Mouse (Mus musculus): ENCODE measurements around the gene Atpif1. TPM values are rescaled to one million over a fixed set of nuclear protein-coding genes. Genes with fewer than 3 reads are reported as not detected.
A peak's percentile ranks its signal among the peaks of the same experiment; 100 is the strongest.
"Not testable (repeated sequence)": the region's sequence is repeated elsewhere in the genome, so short reads cannot be mapped to it uniquely, and the experiment has no call there.

The Atpif1 gene
- polyA plus RNA-seq (2016; fragmentation: Nextera tagmentation; extraction: Ambion mirVana) = 2,000 and 2,061 TPM in 2 replicates

- WGBS (ENCODE audit: insufficient replicate concordance) = under 1% methylated on average over 63 of the region's 63 CpGs
- peak within 1 kb of the TSS; percentile 88 for H3K4me2 ChIP-seq
Observed at GRCm38 (mm10) chr4:132532981-132533916, at the start of gene Atpif1. Atpif1 (minus strand) TSS chr4:132533659.

DNA sequence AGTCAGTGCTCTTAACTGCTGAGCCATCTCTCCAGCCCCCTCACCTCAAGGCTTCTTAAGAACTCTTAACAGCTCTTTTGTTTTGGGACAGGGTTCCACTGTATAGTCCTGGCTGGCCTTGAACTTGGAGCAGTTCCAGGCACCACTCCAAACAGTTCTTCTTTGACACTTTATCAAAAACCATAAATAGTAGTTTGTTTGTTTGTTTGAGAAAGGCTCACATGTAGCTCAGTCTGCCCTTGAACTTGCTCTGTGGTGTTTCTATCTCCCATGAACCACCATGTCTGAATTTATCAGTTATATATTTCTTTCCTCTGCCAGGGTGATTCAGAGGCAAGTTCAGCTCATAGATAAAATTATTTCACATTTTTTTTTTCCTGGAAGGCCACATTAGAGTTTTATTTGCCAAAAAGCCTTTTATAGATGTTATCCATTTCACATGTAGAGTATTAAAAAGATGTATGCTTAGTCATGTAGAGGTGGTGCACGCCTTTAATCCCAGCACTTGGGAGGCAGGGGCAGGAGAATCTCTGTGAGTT is 41.4 kb upstream of the Atpif1 start:
- Histone ChIP-seq H3K27me3 (replicated peaks) (no peaks in the 10 kb centered on the region), H3K27ac (no peak overlapping the region), H3K36me3 (no peaks in the 10 kb centered on the region), H3K4me2 (no peak overlapping the region), H3K4me3 (no peak overlapping the region), H3K9me3 (replicated peaks) (no peaks in the 10 kb centered on the region), H3K4me1 (peaks cover 15% of the 10 kb centered on the region), H3K9ac (no peak overlapping the region)
- ATAC-seq = no peak
- 68% methylated on average over 1 of the region's 1 CpGs for WGBS (ENCODE audit: insufficient replicate concordance)

More at GRCm38 (mm10) chr4:132532981-132533916, at the start of gene Atpif1:
- H3K27ac ChIP-seq = peak within 1 kb of the TSS; percentile 99
- H3K4me1 ChIP-seq = peaks cover 76% of the 10 kb centered on the region
- peak; percentile 76 for ATAC-seq
- no peaks in the 10 kb centered on the region for H3K9me3 ChIP-seq (replicated peaks)
- peak within 1 kb of the TSS; percentile 97 for H3K4me3 ChIP-seq
- H3K36me3 ChIP-seq = peaks cover 50% of the 10 kb centered on the region
- peak within 1 kb of the TSS; percentile 97 for H3K9ac ChIP-seq
- no peaks in the 10 kb centered on the region for H3K27me3 ChIP-seq (replicated peaks)

DNA sequence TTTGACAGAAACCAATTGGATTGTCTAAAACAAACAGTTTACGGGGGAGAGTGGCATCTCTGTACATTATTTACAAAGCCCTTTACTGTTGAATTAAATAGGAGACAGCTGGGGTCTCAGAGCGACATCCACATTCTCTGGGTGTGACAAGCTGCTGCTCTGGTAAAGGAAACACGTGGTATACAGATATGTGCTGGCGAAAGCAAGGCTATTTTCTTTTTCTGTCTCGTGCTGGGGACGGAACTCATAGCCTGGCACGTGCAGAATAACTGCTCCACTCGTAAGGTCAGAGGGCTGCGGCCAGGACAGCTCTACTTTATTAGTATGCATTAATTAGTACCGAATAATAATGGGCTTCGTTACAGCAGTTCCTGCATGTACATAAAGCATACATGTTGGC is 39.9 kb upstream of the Atpif1 start:
- no peak overlapping the region for H3K27ac ChIP-seq
- H3K9me3 ChIP-seq (replicated peaks) = peaks cover 3% of the 10 kb centered on the region; the same call in 1 of the 2 replicates
- no peak overlapping the region for H3K9ac ChIP-seq
- no peak for ATAC-seq
- no peak overlapping the region for H3K4me3 ChIP-seq
- no peaks in the 10 kb centered on the region for H3K36me3 ChIP-seq
- WGBS (ENCODE audit: insufficient replicate concordance) = 39% methylated on average over 11 of the region's 11 CpGs
- H3K4me1 ChIP-seq = peaks cover 15% of the 10 kb centered on the region
- no peak overlapping the region; the same call in 1 of the 2 replicates for H3K4me2 ChIP-seq
- H3K27me3 ChIP-seq (replicated peaks) = no peaks in the 10 kb centered on the region

DNA sequence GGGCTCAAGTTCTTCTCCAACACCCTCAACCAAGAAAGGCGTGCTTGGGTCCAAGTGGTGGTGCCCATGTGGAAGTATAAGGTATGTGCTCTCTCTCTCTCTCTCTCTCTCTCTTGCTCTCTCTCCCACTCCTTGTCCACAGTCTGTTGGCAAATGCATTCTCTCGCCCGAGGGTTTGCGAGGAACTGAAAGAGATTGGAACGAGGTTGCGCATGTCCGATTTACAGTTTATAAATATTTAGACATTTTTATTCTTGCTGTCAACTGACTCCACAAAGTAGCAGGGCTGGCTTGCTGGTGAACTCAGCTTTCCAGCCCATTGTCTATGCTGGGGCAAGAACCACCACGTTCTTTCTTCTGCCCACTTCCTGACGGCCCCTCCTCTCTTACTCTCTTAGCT is 37.7 kb upstream of the Atpif1 start:
- H3K36me3 ChIP-seq = no peaks in the 10 kb centered on the region
- no peak overlapping the region for H3K4me2 ChIP-seq
- peaks cover 15% of the 10 kb centered on the region for H3K4me1 ChIP-seq
- no peaks in the 10 kb centered on the region for H3K27me3 ChIP-seq (replicated peaks)
- H3K4me3 ChIP-seq = no peak overlapping the region
- no peak overlapping the region for H3K9ac ChIP-seq
- H3K9me3 ChIP-seq (replicated peaks) = peaks cover 3% of the 10 kb centered on the region; the same call in 1 of the 2 replicates
- ATAC-seq = no peak
- H3K27ac ChIP-seq = no peak overlapping the region
- 78% methylated on average over 9 of the region's 9 CpGs for WGBS (ENCODE audit: insufficient replicate concordance)

DNA sequence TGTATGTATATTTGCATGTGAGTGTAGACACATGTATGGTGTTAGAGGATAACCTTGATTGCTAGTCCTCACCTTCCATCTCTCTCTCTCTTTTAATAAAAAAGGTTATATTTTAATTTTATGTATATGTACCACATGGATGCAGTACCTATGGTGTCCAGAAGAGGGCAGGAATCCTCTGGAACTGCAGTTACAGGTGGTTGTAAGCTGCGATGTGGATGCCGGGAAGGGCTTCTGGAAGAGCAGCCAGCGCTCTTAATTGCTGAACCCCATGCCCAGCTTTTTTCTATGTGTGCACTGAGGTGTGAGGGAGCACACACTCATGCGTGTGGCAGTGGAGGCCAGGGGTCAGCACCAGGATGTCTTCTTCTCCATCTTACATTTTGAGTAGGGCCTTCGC is 35.7 kb upstream of the Atpif1 start:
- WGBS (ENCODE audit: insufficient replicate concordance) = 81% methylated on average over 5 of the region's 5 CpGs

GRCm38 (mm10) chr4:132567361-132567779 is 33.9 kb upstream of the Atpif1 start:
- H3K4me1 ChIP-seq = peaks cover 19% of the 10 kb centered on the region
- H3K9me3 ChIP-seq (replicated peaks) = peaks cover 3% of the 10 kb centered on the region; the same call in 1 of the 2 replicates
- no peak for ATAC-seq
- H3K36me3 ChIP-seq = no peaks in the 10 kb centered on the region
- 55% methylated on average over 9 of the region's 9 CpGs for WGBS (ENCODE audit: insufficient replicate concordance)
- H3K4me3 ChIP-seq = no peak overlapping the region
- H3K4me2 ChIP-seq = no peak overlapping the region
- H3K27me3 ChIP-seq (replicated peaks) = peaks cover 12% of the 10 kb centered on the region
- no peak overlapping the region for H3K9ac ChIP-seq
- H3K27ac ChIP-seq = no peak overlapping the region

More for the DNA sequence above, 35.7 kb upstream of the Atpif1 start:
- peaks cover 3% of the 10 kb centered on the region for H3K27me3 ChIP-seq (replicated peaks)
- H3K4me2 ChIP-seq = no peak overlapping the region
- no peaks in the 10 kb centered on the region for H3K36me3 ChIP-seq
- ATAC-seq = no peak
- peaks cover 3% of the 10 kb centered on the region; the same call in 1 of the 2 replicates for H3K9me3 ChIP-seq (replicated peaks)
- H3K4me1 ChIP-seq = peaks cover 16% of the 10 kb centered on the region
- H3K4me3 ChIP-seq = no peak overlapping the region
- H3K9ac ChIP-seq = no peak overlapping the region
- H3K27ac ChIP-seq = no peak overlapping the region

DNA sequence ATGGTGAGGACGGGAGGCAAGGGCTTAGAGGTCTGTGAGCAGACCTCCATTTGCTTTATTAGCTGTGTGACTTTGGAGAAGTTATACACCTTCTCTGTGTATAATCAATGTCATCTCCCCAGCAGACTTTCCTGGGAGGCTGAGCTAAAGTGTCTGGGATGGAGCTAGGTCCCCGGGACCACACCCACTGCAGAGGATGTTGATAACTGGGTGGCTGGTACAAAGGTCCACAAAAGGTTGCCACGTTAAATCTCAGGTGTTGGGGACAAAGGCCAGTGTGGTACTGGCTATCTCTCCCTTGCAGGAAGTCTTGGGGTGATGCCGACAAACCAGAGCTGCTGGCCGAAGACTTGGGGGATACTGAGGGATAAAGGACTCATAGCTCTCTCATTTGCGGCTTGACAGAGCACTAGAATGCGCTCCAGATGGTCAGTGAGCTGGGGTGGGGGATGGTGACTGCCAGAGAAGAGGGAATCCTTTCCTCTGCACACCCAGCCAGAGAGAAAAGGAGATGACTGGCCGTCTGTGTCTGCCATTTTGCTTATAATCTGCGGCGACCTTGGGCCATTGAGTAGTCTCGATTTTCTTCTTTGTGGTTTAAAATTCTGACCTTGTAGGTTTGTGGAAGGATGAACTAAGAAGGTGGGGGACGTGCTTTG is 31.8 kb upstream of the Atpif1 start:
- Histone ChIP-seq H3K9me3 (replicated peaks) (peaks cover 3% of the 10 kb centered on the region; the same call in 1 of the 2 replicates), H3K4me1 (peaks cover 10% of the 10 kb centered on the region), H3K9ac (no peak overlapping the region), H3K4me3 (no peak overlapping the region), H3K36me3 (no peaks in the 10 kb centered on the region), H3K27me3 (replicated peaks) (peaks cover 12% of the 10 kb centered on the region), H3K27ac (no peak overlapping the region), H3K4me2 (no peak overlapping the region)
- 69% methylated on average over 12 of the region's 12 CpGs for WGBS (ENCODE audit: insufficient replicate concordance)
- ATAC-seq = no peak

- Histone ChIP-seq H3K4me3 (no peak within 1 kb of the TSS), H3K9ac (no peak within 1 kb of the TSS), H3K9me3 (replicated peaks) (no peaks in the 10 kb centered on the region), H3K27me3 (replicated peaks) (peaks cover 12% of the 10 kb centered on the region), H3K4me1 (peaks cover 10% of the 10 kb centered on the region), H3K4me2 (peak within 1 kb of the TSS; percentile 28), H3K27ac (no peak within 1 kb of the TSS; the same call in 1 of the 2 replicates), H3K36me3 (no peaks in the 10 kb centered on the region)
- ATAC-seq = peak; percentile 24; the same call in 1 of the 2 replicates
- WGBS (ENCODE audit: insufficient replicate concordance) = 15% methylated on average over 4 of the region's 4 CpGs
Observed at GRCm38 (mm10) chr4:132563965-132564364, 30.5 kb upstream of the Atpif1 start, which contains the start of gene Ptafr. Ptafr (plus strand) TSS chr4:132564067.

- WGBS (ENCODE audit: insufficient replicate concordance) = 52% methylated on average over 3 of the region's 3 CpGs
- H3K9ac ChIP-seq = no peak overlapping the region
- no peak for ATAC-seq
- H3K27me3 ChIP-seq (replicated peaks) = peaks cover 12% of the 10 kb centered on the region
- peaks cover 10% of the 10 kb centered on the region for H3K4me1 ChIP-seq
- no peaks in the 10 kb centered on the region for H3K9me3 ChIP-seq (replicated peaks)
- no peak overlapping the region for H3K4me3 ChIP-seq
- no peak overlapping the region for H3K27ac ChIP-seq
- H3K36me3 ChIP-seq = no peaks in the 10 kb centered on the region
- no peak overlapping the region for H3K4me2 ChIP-seq
Observed at GRCm38 (mm10) chr4:132563261-132563660, 29.8 kb upstream of the Atpif1 start.

GRCm38 (mm10) chr4:132555550-132555949 is 22.1 kb upstream of the Atpif1 start:
- not testable (repeated sequence) for H3K9ac ChIP-seq; H3K4me3 ChIP-seq; ATAC-seq; H3K27ac ChIP-seq; H3K27me3 ChIP-seq (replicated peaks); H3K4me2 ChIP-seq; H3K9me3 ChIP-seq (replicated peaks)
- H3K36me3 ChIP-seq = peaks cover 39% of the 10 kb centered on the region
- WGBS (ENCODE audit: insufficient replicate concordance) = 68% methylated on average over 7 of the region's 7 CpGs
- H3K4me1 ChIP-seq = peaks cover 33% of the 10 kb centered on the region

- Histone ChIP-seq H3K9me3 (replicated peaks) (no peaks in the 10 kb centered on the region), H3K4me1 (peaks cover 35% of the 10 kb centered on the region), H3K4me2 (no peak overlapping the region), H3K9ac (no peak overlapping the region), H3K27me3 (replicated peaks) (no peaks in the 10 kb centered on the region), H3K4me3 (no peak overlapping the region), H3K36me3 (peaks cover 48% of the 10 kb centered on the region), H3K27ac (no peak overlapping the region)
- WGBS (ENCODE audit: insufficient replicate concordance) = 55% methylated on average over 8 of the region's 8 CpGs
- ATAC-seq = no peak
Observed at GRCm38 (mm10) chr4:132554653-132555052, 21.2 kb upstream of the Atpif1 start.

Data from liver, embryonic 12.5 days (tissue).